In genomic region chr15:100460942-100461341, GRCm38 (mm10) we compare ENCODE assay signal across 1 mouse cellular context.
A peak's percentile ranks its signal among the peaks of the same experiment; 100 is the strongest.
TF ChIP-seq lines count a peak whose summit lies in the region.

No protein-coding gene starts in this region.

TF ChIP-seq in MEL, 35 proteins besides CTCF, POLR2A, EP300 and RAD21 (continued from another document):
- TF ChIP-seq MXI1 (IDR thresholded peaks at IDR 0.05; ENCODE audit: low read depth, low read length) (peak; percentile 27; the same call in 1 of the 2 replicates), SMC3 (IDR thresholded peaks at IDR 0.05; ENCODE audit: low read depth, low read length) (peak; percentile 15; the same call in 1 of the 2 replicates), KAT2A (conservative IDR thresholded peaks at IDR 0.05; ENCODE audit: low read depth, low read length) (no peak), TCF12 (IDR thresholded peaks at IDR 0.05; ENCODE audit: low read depth, low read length) (peak; percentile 43; the same call in 1 of the 2 replicates), TBP (IDR thresholded peaks at IDR 0.05; ENCODE audit: low read depth, low read length) (peak; percentile 63), NELFE (IDR thresholded peaks at IDR 0.05; ENCODE audit: low read depth, low read length) (peak; percentile 64), ELF1 (IDR thresholded peaks at IDR 0.05; ENCODE audit: low read depth, low read length) (0 out of 2 replicates have a peak, but pooled peaks have one; percentile 16)
TF ChIP-seq in MEL: peak in this region for 13.
